Mouse (Mus musculus): ENCODE measurements around the gene Plac1. TPM values are rescaled to one million over a fixed set of nuclear protein-coding genes. Genes with fewer than 3 reads are reported as not detected.
A peak's percentile ranks its signal among the peaks of the same experiment; 100 is the strongest.

The Plac1 gene
- total and polyA plus RNA-seq, 3 experiments, result not detected

GRCm38 (mm10) chrX:53269289-53270062, 29.6 kb upstream of the Plac1 start, which contains the start of gene Fam122b (continued):
- no peak for TF ChIP-seq TCF12 (IDR thresholded peaks at IDR 0.05; ENCODE audit: low read depth, low read length)
- no peak for TF ChIP-seq TAL1 (IDR thresholded peaks at IDR 0.05; ENCODE audit: low read length)
- no peak for TF ChIP-seq USF2 (IDR thresholded peaks at IDR 0.05; ENCODE audit: borderline replicate concordance in 1 of 2, insufficient read depth in 1 of 2, low read depth in 1 of 2, low read length in 2 of 2)
- TF ChIP-seq MYC (IDR thresholded peaks at IDR 0.05; ENCODE audit: low read depth, low read length), result 0 out of 2 replicates have a peak, but pooled peaks have one; percentile 14
- TF ChIP-seq GATA1 (IDR thresholded peaks at IDR 0.05; ENCODE audit: low read depth, low read length), result no peak
- TF ChIP-seq TBP (IDR thresholded peaks at IDR 0.05; ENCODE audit: low read depth, low read length), result no peak; the same call in 1 of the 2 replicates
- peak; percentile 31; the same call in 1 of the 2 replicates for TF ChIP-seq MAX (IDR thresholded peaks at IDR 0.05; ENCODE audit: low read length)
- TF ChIP-seq ETS1 (IDR thresholded peaks at IDR 0.05; ENCODE audit: low read depth, low read length), result no peak
- peak; percentile 67; the same call in 1 of the 2 replicates for TF ChIP-seq E2F4 (IDR thresholded peaks at IDR 0.05; ENCODE audit: borderline replicate concordance, low read depth, low read length)
- TF ChIP-seq CHD1 (IDR thresholded peaks at IDR 0.05; ENCODE audit: low read depth, low read length), result no peak

- Histone ChIP-seq H3K27me3 (ENCODE audit: control insufficient read depth in 1 of 2, insufficient read depth in 2 of 2, low read length in 2 of 2) (no peaks in the 10 kb centered on the region; a peak in 1 of 4 replicates), H3K4me1 (ENCODE audit: control insufficient read depth in 1 of 2, insufficient read depth in 2 of 2, low read length in 2 of 2) (peaks cover 0 to 8% of the 10 kb centered on the region in 2 experiments; a peak in 1 of 4 replicates), H3K27ac (ENCODE audit: control insufficient read depth, low read depth, low read length) (peak overlapping the region; percentile 63), H3K4me3 (ENCODE audit: control insufficient read depth in 1 of 2, insufficient read depth in 1 of 2, low read depth in 2 of 2, low read length in 2 of 2) (peak overlapping the region; percentile 79 to 88), H3K79me2 (ENCODE audit: control insufficient read depth, insufficient read depth, low read length, poor library complexity) (peaks cover 4% of the 10 kb centered on the region; the same call in 1 of the 2 replicates), H3K36me3 (ENCODE audit: control insufficient read depth in 1 of 2, insufficient read depth in 2 of 2, low read length in 2 of 2) (no peaks in the 10 kb centered on the region), H3K9me3 (replicated peaks; ENCODE audit: insufficient read depth, low read length) (no peaks in the 10 kb centered on the region), H3K9ac (ENCODE audit: control insufficient read depth, low read depth, low read length, poor library complexity, severe bottlenecking) (peak overlapping the region; percentile 96)
- peak; percentile 75 for DNase-seq (ENCODE audit: low read depth, low spot score)
- TF ChIP-seq CHD2 (IDR thresholded peaks at IDR 0.05; ENCODE audit: low read length) (no peak), USF2 (IDR thresholded peaks at IDR 0.05; ENCODE audit: borderline replicate concordance in 1 of 2, insufficient read depth in 1 of 2, low read depth in 1 of 2, low read length in 2 of 2) (no peak), JUND (IDR thresholded peaks at IDR 0.05; ENCODE audit: low read depth, low read length) (no peak), UBTF (IDR thresholded peaks at IDR 0.05; ENCODE audit: borderline replicate concordance, insufficient read depth, low read depth, low read length) (no peak), POLR2A (IDR thresholded peaks at IDR 0.05; ENCODE audit: control insufficient read depth in 1 of 2, insufficient read depth in 1 of 2, low read depth in 1 of 2, low read length in 2 of 2, poor library complexity in 1 of 2) (peak in 1 of 2 experiments; percentile 13; a peak in 1 of 4 replicates), ZMIZ1 (IDR thresholded peaks at IDR 0.05; ENCODE audit: low read depth, low read length) (no peak)
Observed at GRCm38 (mm10) chrX:53268856-53269255, 28.9 kb upstream of the Plac1 start.

- Histone ChIP-seq H3K27ac (ENCODE audit: control insufficient read depth, low read depth, low read length) (no peak overlapping the region), H3K4me3 (ENCODE audit: control insufficient read depth in 1 of 2, insufficient read depth in 1 of 2, low read depth in 2 of 2, low read length in 2 of 2) (no peak overlapping the region)
Observed at GRCm38 (mm10) chrX:53266186-53266585, 26.3 kb upstream of the Plac1 start.

More at GRCm38 (mm10) chrX:53266186-53266585, 26.3 kb upstream of the Plac1 start:
- no peaks in the 10 kb centered on the region for H3K9me3 ChIP-seq (replicated peaks; ENCODE audit: insufficient read depth, low read length)
- DNase-seq (ENCODE audit: low read depth, low spot score), result peak; percentile 11
- no peaks in the 10 kb centered on the region for H3K27me3 ChIP-seq (ENCODE audit: control insufficient read depth in 1 of 2, insufficient read depth in 2 of 2, low read length in 2 of 2)
- peaks cover 0 to 8% of the 10 kb centered on the region in 2 experiments; a peak in 1 of 4 replicates for H3K4me1 ChIP-seq (ENCODE audit: control insufficient read depth in 1 of 2, insufficient read depth in 2 of 2, low read length in 2 of 2)
- H3K9ac ChIP-seq (ENCODE audit: control insufficient read depth, low read depth, low read length, poor library complexity, severe bottlenecking), result no peak overlapping the region
- no peak for TF ChIP-seq TAL1 (IDR thresholded peaks at IDR 0.05; ENCODE audit: low read length)
- TF ChIP-seq USF2 (IDR thresholded peaks at IDR 0.05; ENCODE audit: borderline replicate concordance in 1 of 2, insufficient read depth in 1 of 2, low read depth in 1 of 2, low read length in 2 of 2), result no peak
- TF ChIP-seq GATA1 (IDR thresholded peaks at IDR 0.05; ENCODE audit: low read depth, low read length), result no peak
- TF ChIP-seq E2F4 (IDR thresholded peaks at IDR 0.05; ENCODE audit: borderline replicate concordance, low read depth, low read length), result no peak
- no peak for TF ChIP-seq ZMIZ1 (IDR thresholded peaks at IDR 0.05; ENCODE audit: low read depth, low read length)
- no peak for TF ChIP-seq MXI1 (IDR thresholded peaks at IDR 0.05; ENCODE audit: low read depth, low read length)
- peaks cover 4% of the 10 kb centered on the region; the same call in 1 of the 2 replicates for H3K79me2 ChIP-seq (ENCODE audit: control insufficient read depth, insufficient read depth, low read length, poor library complexity)
- H3K36me3 ChIP-seq (ENCODE audit: control insufficient read depth in 1 of 2, insufficient read depth in 2 of 2, low read length in 2 of 2), result no peaks in the 10 kb centered on the region
